In genomic region chr14:104533075-104533474, GRCm38 (mm10) we compare ENCODE assay signal across 22 mouse cellular contexts. TPM values are rescaled to one million over a fixed set of nuclear protein-coding genes. Genes with fewer than 3 reads are reported as not detected.
A peak's percentile ranks its signal among the peaks of the same experiment; 100 is the strongest.
DNase-seq lines count a peak whose midpoint lies in the region; ATAC-seq and TF ChIP-seq lines count a peak whose summit lies in the region.
"Had no signal": no experiment of that assay in that cellular context is flagged by ENCODE, and none has a peak within 500 bp of the region (broad histone marks: within the 10 kb centered on the region; RNA-seq: fewer than 3 reads in every experiment).

No protein-coding gene starts in this region.

- no peak overlapping the region for H3K27ac ChIP-seq in hindbrain, postnatal 0 days
- no peak overlapping the region for H3K27ac ChIP-seq in hindbrain, embryonic 12.5 days
- no peak overlapping the region for H3K27ac ChIP-seq in CH12.LX (ENCODE audit: insufficient read depth, low read depth)
- H3K27ac ChIP-seq: embryonic facial prominence, embryonic 12.5 days; hindbrain, embryonic 13.5 days; limb, embryonic 12.5 days; liver, embryonic 15.5 days; macrophage; midbrain, embryonic 15.5 days had no signal

- no peaks in the 10 kb centered on the region for H3K36me3 ChIP-seq in hindbrain, postnatal 0 days (ENCODE audit: insufficient read depth, low read length)
- H3K36me3 ChIP-seq in hindbrain, embryonic 12.5 days, result no peaks in the 10 kb centered on the region
- no peaks in the 10 kb centered on the region for H3K36me3 ChIP-seq in CH12.LX (replicated peaks in 1 of 2; ENCODE audit: control insufficient read depth in 1 of 2, insufficient read depth in 1 of 2, low read length in 1 of 2)
- H3K36me3 ChIP-seq: embryonic facial prominence, embryonic 12.5 days; G1E; hindbrain, embryonic 13.5 days; limb, embryonic 12.5 days; liver, embryonic 15.5 days; midbrain, embryonic 15.5 days had no signal

- H3K4me1 ChIP-seq in hindbrain, postnatal 0 days (ENCODE audit: insufficient read depth, low read length), result 0 out of 2 replicates have a peak, but pooled peaks cover 5% of the 10 kb centered on the region
- peaks cover 2% of the 10 kb centered on the region; the same call in 1 of the 2 replicates for H3K4me1 ChIP-seq in hindbrain, embryonic 12.5 days
- peaks cover 0 to 14% of the 10 kb centered on the region in 2 experiments; a peak in 2 of 4 replicates for H3K4me1 ChIP-seq in CH12.LX (ENCODE audit: control insufficient read depth in 1 of 2, insufficient read depth in 2 of 2)
- H3K4me1 ChIP-seq: embryonic facial prominence, embryonic 12.5 days; liver, embryonic 15.5 days had no signal

- H3K4me3 ChIP-seq in hindbrain, postnatal 0 days (ENCODE audit: low read length), result no peak overlapping the region
- H3K4me3 ChIP-seq in hindbrain, embryonic 12.5 days, result no peak overlapping the region
- H3K4me3 ChIP-seq in CH12.LX (replicated peaks in 1 of 3; ENCODE audit: low read depth in 2 of 3, low read length in 2 of 3, poor library complexity in 1 of 3), result no peak overlapping the region
- H3K4me3 ChIP-seq: embryonic facial prominence, embryonic 12.5 days; hindbrain, embryonic 13.5 days; limb, embryonic 12.5 days; liver, embryonic 15.5 days; midbrain, embryonic 15.5 days had no signal

- no peaks in the 10 kb centered on the region for H3K79me2 ChIP-seq in CH12.LX (replicated peaks; ENCODE audit: control insufficient read depth, extremely low read depth, insufficient read depth, poor library complexity, severe bottlenecking)

- no peak for TF ChIP-seq POLR2A in CH12.LX (IDR thresholded peaks at IDR 0.05; ENCODE audit: low read depth, low read length)

- peak; percentile 25; the same call in 1 of the 2 replicates for TF ChIP-seq CTCF in hindbrain, postnatal 0 days (IDR thresholded peaks at IDR 0.05; ENCODE audit: low read depth)
- TF ChIP-seq CTCF in CH12.LX (conservative IDR thresholded peaks at IDR 0.05 in 1 of 2, IDR thresholded peaks at IDR 0.05 in 1 of 2; ENCODE audit: low read depth in 2 of 2, low read length in 2 of 2), result peak in 1 of 2 experiments; percentile 35; a peak in 2 of 4 replicates

- in situ Hi-C loops in CH12.LX (cut with MboI; ENCODE audit: low pct_ligation_motif_present, low pct_unique_long_range_greater_than_20kb, low sequenced_read_pairs), result no loop called here

- H3K9me3 ChIP-seq in hindbrain, postnatal 0 days (ENCODE audit: low read length), result no peaks in the 10 kb centered on the region
- no peaks in the 10 kb centered on the region for H3K9me3 ChIP-seq in hindbrain, embryonic 12.5 days (replicated peaks)
- no peaks in the 10 kb centered on the region for H3K9me3 ChIP-seq in CH12.LX (replicated peaks; ENCODE audit: low read length)
- H3K9me3 ChIP-seq: embryonic facial prominence, embryonic 12.5 days; G1E; hindbrain, embryonic 13.5 days; limb, embryonic 12.5 days; liver, embryonic 15.5 days; midbrain, embryonic 15.5 days had no signal

- no peak for ATAC-seq in hindbrain, postnatal 0 days
- no peak for ATAC-seq in hindbrain, embryonic 12.5 days (ENCODE audit: low FRiP score)
- ATAC-seq in granulocyte monocyte progenitor cell, adult 5-6 weeks (replicated peaks; ENCODE audit: poor library complexity, severe bottlenecking), result peak; percentile 45; the same call in 1 of the 2 replicates
- ATAC-seq: activated CD4-positive, CD25-positive, alpha-beta regulatory T cell, adult 4 months; midbrain, embryonic 15.5 days had no signal

- dilution Hi-C loops in CH12.LX (cut with MboI; ENCODE audit: extremely low pct_ligation_motif_present, extremely low pct_unique_long_range_greater_than_20kb, low sequenced_read_pairs), result no loop called here

- 82% methylated on average over 5 of the region's 5 CpGs for WGBS in hindbrain, postnatal 0 days
- 65% methylated on average over 5 of the region's 5 CpGs for WGBS in hindbrain, embryonic 12.5 days

- no peaks in the 10 kb centered on the region for H3K27me3 ChIP-seq in hindbrain, postnatal 0 days (ENCODE audit: insufficient read depth, low read length)
- H3K27me3 ChIP-seq in hindbrain, embryonic 12.5 days, result no peaks in the 10 kb centered on the region
- no peaks in the 10 kb centered on the region for H3K27me3 ChIP-seq in CH12.LX (replicated peaks)
- H3K27me3 ChIP-seq: embryonic facial prominence, embryonic 12.5 days; limb, embryonic 12.5 days; liver, embryonic 15.5 days; midbrain, embryonic 15.5 days had no signal

- TF ChIP-seq RAD21 in CH12.LX (IDR thresholded peaks at IDR 0.05; ENCODE audit: low read depth, low read length), result peak; percentile 22

- TF ChIP-seq EP300 in CH12.LX (IDR thresholded peaks at IDR 0.05; ENCODE audit: low read length), result no peak

- H3K9ac ChIP-seq in hindbrain, postnatal 0 days (replicated peaks; ENCODE audit: low read length), result no peak overlapping the region
- H3K9ac ChIP-seq in hindbrain, embryonic 12.5 days, result no peak overlapping the region
- H3K9ac ChIP-seq in CH12.LX (ENCODE audit: insufficient read depth, low read depth), result no peak overlapping the region
- H3K9ac ChIP-seq: embryonic facial prominence, embryonic 12.5 days; hindbrain, embryonic 13.5 days; limb, embryonic 12.5 days; liver, embryonic 15.5 days; midbrain, embryonic 15.5 days had no signal

- no peak for DNase-seq in hindbrain, postnatal 0 days (ENCODE audit: low spot score)
- DNase-seq in 3T3-L1 (ENCODE audit: low read depth, low spot score) (peak; percentile 7), CH12.LX (ENCODE audit: extremely low read depth) (no peak)
- DNase-seq in layer of hippocampus, postnatal 10 days (ENCODE audit: low spot score in 2 of 2), result no peak
- no peak for DNase-seq in frontal cortex, adult 2 months (ENCODE audit: extremely low spot score in 1 of 2, low spot score in 1 of 2)
- DNase-seq: adrenal gland, postnatal 36 days; cerebellum, adult 9-11 months; heart, adult 18-20 months; kidney, adult 18-20 months; kidney, postnatal 36 days; right cerebral cortex, postnatal 25 days; thymus, adult 2 months had no signal

- H3K4me2 ChIP-seq in hindbrain, postnatal 0 days (ENCODE audit: low read depth, low read length), result no peak overlapping the region
- H3K4me2 ChIP-seq in hindbrain, embryonic 12.5 days (replicated peaks), result no peak overlapping the region
- no peak overlapping the region for H3K4me2 ChIP-seq in CH12.LX (ENCODE audit: insufficient read depth, low read depth, poor library complexity, severe bottlenecking)
- H3K4me2 ChIP-seq: embryonic facial prominence, embryonic 12.5 days; hindbrain, embryonic 13.5 days; limb, embryonic 12.5 days; liver, embryonic 15.5 days; midbrain, embryonic 15.5 days had no signal

TF ChIP-seq in CH12.LX, 34 proteins besides CTCF, POLR2A, EP300 and RAD21:
- TF ChIP-seq SMC3 (IDR thresholded peaks at IDR 0.05; ENCODE audit: low read depth, low read length) (peak; percentile 24), CHD1 (IDR thresholded peaks at IDR 0.05; ENCODE audit: low read depth, low read length) (no peak)

RNA-seq across cellular contexts. Expression of gene Rnf219, which starts 10.6 kb away (rescaled TPM):
- 6.9 and 11.0 TPM in 2 replicates for total RNA-seq in hindbrain, postnatal 0 days (2014; rRNA removed)
- polyA plus RNA-seq in hindbrain, postnatal 0 days (2015; fragmentation: Nextera tagmentation; extraction: Ambion mirVana), result 21.4 and 27.7 TPM in 2 replicates
- polyA plus RNA-seq in hindbrain, embryonic 12.5 days (2016; fragmentation: Nextera tagmentation; extraction: Ambion mirVana), result 34.9 and 35.9 TPM in 2 replicates
- total RNA-seq in CH12.LX (2012; rRNA removed) (12.2 and 16.2 TPM in 2 replicates), CH12.LX (2014; rRNA removed) (18.2 and 20.0 TPM in 2 replicates)
- polyA plus RNA-seq in CH12.LX (2012; ENCODE audit: insufficient read length, low read depth), result 30.2 and 33.8 TPM in 2 replicates
- total RNA-seq in granulocyte monocyte progenitor cell, adult 5-6 weeks (2014; fragmentation: Nextera tagmentation), result 18.5 and 21.2 TPM in 2 replicates
- total RNA-seq in granulocyte monocyte progenitor cell, adult 5-6 weeks (2017), result 31.6 and 40.7 TPM in 2 replicates
- 10 to 100 TPM; 13.7 to 15.7 TPM for total RNA-seq in layer of hippocampus, postnatal 10 days (2021)
- 7.2 and 7.4 TPM in 2 replicates for polyA plus RNA-seq in frontal cortex, adult 2 months (2012; rRNA removed)
